Mouse (Mus musculus): ENCODE results near the gene Kif1b.
"Not testable (repeated sequence)": the region's sequence is repeated elsewhere in the genome, so short reads cannot be mapped to it uniquely, and the experiment has no call there.

The Kif1b gene

DNA sequence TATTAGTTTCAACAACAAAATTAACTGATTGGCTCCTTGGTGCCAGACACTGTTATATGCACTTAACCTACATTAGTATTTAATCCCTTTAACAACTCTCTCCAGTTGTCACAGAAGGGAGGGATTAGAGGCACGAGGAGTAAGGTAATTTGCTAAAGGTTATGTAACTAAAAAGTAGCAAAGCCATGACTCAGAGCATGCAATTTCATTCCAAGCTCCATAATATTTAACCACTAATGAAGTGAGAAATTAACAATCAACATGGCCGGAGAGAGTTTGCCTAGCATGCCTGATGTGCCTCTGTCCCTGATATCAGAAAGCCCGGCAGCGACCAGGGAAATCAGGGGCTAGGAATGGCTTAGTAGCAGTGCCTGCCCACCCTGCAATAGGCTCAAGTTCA lies 38.5 kb downstream of the Kif1b start:
- DNase-seq: no peak

DNA sequence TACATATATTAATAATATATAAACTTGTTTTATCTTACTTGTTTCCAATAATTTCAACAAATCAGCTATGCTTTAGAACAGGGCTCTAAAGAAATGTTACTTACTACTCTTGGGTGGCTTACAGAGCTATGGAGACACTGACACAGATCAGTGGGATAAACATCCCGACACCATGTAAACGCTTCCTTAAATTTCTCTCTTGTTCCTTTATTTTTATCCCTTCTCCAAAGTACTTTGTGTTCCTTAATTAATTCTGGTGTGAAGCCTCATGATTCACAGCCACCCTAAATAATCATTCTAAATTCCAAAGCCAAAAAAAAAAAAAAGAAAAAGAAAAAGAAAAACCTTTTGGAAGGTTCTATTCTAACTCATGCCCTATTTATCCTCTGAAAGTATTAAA lies 42.6 kb downstream of the Kif1b start:
- DNase-seq: no peak

DNA sequence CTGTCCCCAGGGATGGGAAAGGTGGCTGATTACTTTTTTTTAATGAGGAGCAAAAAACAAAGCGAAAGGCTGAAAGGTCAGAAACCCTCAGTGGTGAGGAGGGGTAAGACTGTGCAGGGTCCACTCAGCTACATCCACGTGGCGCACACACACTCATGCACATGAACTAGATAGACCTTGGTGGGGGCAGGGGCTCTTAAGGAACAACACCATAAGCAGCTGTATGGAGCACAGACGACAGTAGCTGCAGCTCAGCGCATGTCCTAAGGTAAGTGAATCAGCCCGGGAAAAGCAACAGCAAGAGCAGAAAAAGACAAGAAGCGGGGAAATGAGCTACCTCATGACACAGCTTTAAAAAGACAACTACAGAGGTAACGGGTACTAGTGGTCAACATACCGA lies 44.3 kb downstream of the Kif1b start:
- DNase-seq: no peak

DNA sequence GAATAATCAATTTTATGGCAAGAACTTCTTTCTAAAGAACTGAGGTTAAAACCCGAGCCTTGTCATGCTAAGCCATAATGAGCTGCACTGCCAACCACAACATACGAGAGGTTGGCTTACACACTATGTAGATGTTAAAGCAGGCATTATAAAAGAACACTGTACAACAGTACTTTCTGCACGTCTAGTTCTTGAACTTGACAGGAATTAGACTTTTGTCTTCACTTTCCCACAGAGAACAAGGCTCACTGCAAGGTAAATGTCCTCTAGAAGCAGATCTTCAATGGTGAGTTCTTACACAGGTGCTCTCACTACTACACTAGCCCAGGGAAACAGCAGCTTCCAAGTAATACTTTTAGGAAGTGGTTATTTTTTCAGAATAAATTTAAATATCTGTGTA lies 46.0 kb downstream of the Kif1b start:
- DNase-seq: no peak

DNA sequence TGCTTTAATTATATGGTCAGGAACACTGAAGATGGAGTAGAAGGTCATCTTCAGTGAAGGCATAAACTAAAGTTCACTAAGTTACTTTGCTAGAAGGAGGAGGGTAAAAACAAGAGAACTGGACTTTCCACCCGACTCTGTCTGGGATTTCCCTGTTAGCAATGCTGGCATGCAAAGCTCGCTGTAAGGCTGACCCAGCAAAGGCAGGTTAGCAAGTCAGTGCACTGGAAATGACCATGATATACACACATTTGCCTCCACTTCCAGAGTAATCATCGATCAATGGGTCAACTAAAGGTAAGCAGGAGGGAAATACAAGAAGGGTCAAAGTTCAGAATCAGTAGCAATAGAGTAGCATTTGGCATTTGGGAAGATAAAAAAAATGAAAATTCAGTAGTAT lies 46.6 kb downstream of the Kif1b start:
- DNase-seq: no peak

DNA sequence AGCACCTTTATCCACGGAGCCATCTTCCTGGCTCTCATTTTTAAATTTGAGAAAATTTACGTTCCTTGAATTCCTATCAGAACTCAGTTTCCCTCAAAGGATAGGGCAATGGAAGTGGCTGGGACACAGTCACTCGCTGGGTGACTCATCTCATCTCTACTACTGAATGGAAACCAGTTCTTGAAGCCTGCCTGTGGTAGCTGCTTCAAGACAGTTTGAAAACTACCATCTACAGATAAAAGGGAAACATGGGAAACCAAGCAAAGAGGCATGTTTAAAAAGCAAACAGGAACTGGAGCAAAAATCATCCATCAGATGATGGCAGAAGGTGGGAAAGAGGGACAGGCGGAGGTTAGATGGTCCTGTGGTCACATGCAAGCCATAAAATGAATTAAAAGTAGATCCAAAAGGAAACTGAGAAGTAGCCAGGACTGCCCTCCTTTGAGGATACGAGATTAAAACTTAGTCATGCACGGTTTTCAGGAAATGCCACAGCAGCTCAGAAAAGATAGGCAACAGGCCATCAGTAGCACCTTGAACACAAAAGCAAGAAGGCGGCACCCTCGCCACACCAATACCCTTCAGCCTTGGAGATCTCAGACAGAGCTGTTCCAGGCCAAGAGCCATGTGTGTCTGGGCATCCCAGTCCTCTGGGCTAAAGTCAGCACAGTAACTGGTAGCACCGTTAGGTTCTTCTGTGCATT lies 48.0 kb downstream of the Kif1b start:
- no peak for DNase-seq

DNA sequence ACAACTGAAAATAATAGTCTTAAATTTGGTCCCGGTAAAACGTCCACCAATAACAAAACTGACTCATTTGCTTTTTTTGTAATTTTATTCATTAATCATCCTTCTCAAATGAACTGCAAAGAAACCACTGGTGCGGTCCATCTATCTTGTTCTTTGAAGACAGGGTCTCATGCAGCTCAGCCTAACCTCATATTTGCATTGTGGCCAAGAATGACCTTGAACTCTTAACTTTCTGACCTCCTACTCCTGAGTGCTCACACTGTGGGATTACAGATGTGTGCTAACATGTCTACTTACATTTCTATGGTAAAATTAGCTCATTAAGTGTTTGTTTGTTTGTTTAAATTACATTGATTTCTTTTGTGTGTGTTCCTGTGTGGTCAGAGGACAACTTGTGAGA lies 48.6 kb downstream of the Kif1b start:
- no peak for DNase-seq

DNA sequence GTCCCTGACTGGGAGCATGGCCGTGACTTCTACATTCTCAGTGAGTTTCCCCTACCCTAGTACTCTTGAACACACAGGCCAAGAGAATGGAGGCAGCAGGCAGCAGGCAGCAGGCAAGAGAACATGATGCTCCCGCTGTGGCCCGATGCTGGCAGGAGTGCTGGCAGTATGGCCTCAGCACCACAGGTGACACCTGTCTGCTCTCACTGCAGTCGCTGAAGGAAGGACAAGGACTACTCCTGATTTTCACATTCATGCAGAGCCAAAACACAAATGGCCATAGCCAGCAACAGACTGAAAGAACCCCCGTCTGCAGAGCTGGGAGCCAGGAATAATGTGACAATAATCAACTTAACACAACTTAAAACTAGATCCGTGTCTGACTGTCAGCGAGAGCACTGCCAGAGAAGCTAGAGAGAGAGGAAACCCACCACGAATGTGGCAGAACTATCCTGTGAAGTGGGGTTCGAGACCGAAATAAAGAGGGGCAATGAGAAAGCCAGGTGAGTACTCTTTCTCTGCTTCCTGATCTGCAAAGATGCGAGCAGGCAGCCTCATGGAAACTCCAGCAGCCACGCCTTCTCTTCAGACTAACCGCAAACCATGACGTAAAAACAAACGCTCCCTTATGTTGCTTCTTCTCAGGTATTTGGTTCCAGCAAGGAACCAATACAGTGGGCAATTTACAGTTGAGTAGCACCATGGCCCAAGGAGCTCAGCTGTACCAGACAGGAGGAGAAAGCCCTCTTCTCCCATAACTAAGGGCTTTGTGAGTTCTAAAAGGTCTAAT lies 50.8 kb downstream of the Kif1b start:
- DNase-seq: peak; percentile 91

DNA sequence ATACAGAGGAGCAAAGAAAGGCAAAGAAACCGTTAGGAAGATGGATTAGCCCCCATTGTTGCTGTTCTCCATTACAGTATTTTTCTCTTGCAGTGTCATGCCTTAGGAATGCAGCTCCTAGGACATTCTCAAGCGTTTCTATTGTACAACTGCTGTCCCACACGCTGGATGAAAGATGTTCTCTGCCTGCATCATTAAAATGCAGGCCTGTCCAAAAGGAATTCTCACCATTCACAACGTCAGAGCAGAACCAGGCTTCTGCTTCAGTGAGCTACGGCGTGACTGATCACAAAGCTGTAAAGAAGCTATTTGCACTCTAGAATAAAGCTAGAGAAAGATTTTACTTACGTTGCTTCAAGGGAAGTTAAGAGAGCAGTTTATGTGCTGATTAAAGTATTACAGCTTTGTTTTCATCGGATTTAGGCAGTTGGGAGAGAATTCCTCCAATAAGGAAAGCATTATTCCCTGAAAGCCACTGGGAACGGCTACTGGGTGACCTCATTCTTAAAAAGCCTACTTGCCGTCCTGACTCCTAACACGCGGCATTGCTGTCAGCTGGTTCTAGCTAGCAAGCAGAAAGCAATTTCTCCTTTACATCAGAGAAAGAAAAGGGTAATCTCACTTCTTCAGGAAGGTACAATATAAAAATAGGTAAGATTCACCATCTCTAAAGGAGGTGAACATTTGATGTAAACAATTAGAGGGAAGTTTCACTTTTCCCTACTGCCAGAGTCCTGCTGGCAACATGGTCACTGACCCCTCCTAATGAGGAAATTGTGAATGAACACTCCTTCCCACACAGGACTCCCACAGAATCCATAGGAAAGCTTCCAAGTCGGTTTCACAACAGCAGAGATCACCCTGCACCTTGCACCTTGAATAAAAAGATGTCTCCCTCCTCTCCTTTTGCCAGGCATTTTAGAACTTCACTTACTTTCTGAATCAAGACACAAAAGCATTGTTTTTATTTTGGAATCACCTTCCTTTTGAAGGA lies 51.9 kb downstream of the Kif1b start:
- no peak for DNase-seq

DNA sequence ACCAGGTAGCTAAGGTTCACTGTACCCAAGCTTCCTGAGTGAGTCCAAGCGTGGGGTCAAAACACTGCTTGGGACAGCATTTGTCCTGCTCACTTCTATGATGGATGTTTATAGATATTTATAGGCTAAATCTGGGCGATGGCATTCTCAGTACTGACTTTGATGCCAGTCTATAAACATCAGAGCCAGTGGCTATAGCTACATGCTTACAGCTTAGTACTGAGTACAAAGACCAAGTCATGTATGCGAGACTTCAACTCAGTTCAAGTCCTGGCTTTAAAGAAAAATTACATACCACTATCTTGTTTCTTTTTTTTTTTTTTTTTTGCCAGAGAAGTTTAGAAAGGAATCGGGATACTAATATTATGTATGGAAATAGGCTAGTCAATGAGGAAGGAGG lies 52.7 kb downstream of the Kif1b start:
- no peak for DNase-seq

DNA sequence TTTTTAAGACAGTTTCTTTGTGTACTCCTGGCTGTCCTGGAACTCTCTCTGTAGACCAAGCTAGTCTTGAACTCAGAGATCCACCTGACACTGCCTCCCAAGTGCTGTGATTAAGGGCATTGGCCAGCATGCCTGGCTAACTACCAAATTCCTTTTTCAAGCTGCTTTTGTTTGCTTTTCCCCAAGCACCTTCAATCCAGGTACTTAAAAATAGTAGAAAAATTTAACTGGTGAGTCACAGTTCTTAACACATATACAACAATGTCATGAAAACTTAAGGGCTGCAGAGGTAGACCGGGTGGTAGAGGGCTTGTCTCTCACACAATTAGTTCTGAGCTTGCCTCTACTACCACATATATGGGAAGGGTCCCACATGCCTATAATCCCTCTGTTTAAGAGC lies 58.2 kb downstream of the Kif1b start:
- DNase-seq: no peak

DNA sequence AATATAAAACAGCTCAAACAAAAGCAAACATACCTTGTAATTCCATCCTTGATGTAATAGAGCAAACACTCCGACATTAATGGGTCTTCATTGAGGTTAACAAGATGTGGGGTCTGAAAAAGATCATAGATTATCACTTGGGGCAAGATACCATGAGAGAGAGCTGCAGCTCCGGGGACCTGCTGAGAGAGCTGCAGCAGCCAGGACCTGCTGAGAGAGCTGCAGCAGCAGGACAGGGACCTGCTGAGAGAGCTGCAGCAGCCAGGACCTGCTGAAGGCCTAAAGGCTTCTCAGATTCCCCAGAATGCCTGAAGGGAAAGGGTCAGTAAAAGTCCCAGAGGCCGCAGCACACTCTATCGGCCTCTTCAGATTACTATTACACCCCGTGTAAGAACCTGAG lies 59.7 kb downstream of the Kif1b start:
- no peak for DNase-seq

DNA sequence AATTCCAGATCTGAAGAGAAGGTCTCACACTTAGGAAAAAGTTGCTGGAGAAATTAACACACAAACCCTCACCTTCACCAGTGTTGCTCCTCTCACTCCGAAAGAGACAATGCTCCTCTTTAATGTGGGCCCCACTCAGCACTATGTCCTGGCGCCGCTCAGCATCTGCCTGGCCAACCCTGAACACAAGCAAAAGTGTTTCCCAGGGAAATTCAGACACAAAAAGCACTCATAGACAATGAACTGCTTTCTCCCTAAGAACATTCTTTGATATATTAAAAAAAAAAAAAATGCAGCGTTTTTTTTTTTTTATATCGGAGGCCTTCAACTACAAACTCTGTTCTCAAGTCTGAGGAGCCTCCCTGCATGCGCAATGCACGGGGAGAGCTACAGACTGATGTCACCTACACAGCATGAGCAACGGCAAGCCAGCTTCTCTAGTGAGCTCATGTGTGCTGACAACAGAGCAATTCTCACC lies 60.3 kb downstream of the Kif1b start:
- DNase-seq: peak; percentile 24

DNA sequence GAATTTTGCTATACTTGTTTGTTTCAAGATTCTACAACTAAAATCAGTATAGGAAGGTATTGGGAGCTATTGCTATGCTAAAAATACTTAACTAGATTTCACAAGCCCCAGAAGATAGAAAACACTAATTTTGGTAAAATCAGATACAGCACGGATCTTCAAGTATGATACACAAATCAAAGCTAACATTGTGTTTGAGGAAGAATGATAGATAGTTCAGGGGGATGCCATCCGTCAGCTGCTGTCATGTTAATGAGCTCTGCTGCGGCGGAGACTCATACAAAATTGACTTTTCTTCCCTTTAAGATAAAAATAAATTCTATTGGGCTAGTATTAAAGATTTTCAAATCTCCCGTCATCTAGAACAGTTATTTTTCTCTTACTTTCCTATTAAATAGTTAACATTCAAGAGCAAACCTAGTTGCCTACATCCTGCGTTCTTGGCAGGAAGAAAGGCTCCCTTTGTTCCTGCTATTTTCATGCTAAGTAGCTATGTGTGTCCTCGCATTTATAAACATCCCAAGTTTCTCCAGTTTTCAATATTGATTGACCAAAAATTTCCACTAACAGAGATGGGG lies 60.8 kb downstream of the Kif1b start:
- DNase-seq: no peak

DNA sequence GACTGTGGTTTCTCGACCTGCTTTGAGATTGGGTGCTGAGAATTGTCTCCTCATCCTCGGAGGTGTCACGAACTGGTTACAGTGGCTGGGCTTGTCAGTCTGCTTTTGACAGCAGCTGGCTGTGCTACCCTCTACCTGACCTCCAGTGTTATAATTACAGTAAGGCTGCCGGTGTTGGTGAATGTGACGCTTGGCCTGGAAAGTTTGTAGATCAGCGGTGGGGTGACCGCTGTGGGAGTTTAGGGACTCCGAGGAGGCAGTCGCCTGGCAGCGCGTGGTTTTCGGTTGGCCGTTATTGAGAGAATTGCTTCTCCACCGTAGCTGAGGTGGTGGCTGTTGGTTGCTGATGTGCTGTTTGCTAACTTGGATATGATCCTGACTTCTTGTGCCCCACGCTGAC lies 70.5 kb downstream of the Kif1b start:
- no peak for DNase-seq

DNA sequence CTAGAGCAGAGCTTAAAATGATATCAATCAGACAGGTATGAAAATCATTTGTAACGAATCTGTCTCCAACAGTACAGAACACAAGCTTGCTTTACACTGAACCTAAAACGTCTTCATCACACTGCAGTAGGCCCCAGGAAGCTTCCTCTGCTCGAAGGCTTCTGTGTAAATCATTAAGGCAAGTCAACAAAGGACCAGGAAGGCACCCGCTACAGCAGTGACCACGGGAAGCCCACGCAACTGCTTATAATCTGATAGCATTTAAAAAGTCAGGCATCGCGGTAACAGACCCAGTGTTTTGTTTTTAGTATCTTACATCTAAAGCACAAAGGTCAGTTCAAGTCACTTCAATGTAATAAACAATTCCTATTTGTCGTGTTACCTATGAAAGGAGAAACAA lies 73.6 kb downstream of the Kif1b start:
- no peak for DNase-seq

DNA sequence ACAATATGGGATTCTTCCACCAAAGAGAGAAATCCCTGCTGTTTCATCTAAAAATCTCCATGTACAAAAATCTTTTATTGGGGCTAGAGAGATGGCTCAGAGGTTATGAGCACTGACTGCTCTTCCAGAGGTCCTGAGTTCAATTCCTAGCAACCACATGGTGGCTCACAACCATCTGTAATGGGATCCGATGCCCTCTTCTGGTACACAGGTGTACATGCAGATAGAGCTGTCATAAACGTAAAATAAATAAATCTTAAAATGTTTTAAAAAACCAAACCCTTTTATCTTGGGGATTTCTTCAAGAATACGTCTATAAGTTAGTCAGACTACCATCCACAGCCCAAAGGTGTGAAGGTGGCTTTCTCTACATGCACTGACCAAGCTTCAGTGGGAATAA lies 78.8 kb downstream of the Kif1b start:
- not testable (repeated sequence) for DNase-seq

DNA sequence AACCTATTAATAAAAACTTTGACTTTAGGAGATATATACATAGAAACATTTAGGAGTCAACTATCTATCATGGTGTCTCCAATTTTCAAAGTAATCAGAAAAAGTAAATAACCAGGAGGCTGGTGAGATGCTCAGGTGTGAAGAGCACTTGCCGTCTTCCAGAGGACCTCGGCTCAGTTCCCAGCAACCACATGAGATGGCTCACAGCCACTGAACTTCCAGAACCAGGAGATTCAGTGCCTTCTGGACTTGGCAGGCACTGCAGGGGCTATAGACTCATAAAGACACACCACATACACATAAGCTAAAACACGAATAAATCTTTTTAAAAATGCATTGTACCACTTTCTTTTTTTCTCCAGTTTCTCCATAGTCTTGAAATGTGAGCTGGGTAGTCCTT lies 79.2 kb downstream of the Kif1b start:
- peak; percentile 54 for DNase-seq

DNA sequence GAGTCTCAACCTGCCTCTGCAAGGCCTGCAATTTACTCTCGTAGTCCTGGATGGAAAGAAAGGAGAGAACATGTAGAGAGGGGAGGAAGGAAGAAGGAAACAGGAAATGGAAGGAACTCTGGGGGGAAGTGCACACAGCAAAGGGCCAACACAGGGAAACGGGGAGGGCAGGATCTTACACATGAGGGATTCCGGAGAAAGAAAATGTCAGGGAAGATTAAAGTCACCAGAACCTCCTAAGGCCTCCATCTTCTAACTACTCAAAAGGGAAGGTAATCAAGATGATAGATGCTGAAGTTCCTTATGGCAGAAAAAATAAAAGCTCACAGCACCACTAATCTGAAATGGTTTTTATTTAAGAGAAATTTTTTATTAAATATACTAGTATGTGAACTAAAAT lies 81.2 kb downstream of the Kif1b start:
- no peak for DNase-seq

DNA sequence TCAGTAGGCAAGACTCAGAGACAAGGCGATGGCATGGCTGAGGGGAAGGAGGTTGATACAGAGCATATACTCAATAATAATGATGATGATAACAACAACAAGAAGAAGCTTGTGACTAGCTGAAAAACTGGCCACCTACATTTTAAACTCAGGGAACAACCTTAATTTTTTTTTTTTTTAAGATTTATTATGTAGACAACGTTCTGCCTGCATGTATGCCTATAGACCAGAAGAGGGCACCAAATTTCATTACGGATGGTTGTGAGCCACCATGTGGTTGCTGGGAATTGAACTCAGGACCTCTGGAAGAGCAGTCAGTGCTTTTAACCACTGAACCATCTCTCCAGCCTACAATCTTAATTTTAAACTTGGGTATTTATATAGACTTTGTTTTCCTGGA lies 84.0 kb downstream of the Kif1b start:
- DNase-seq: no peak

DNA sequence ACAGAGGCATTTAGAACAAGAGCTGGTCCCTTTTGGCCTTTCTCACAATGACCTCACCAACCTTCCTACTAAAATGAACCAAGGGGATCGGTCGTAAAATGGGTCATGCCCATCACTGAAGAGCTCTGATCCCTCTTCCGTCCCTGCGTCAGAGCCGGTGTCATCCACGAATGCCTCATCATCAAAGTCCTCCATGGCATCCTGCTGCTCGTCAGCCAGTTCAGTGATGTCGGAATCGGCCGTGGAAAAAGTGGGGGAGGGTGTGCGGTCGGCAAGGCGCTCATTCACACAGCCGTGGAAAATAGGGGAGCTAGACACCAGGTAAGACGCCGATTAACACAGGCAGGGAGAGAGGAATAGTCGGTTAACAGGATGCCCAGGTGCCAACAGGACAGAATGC lies 87.0 kb downstream of the Kif1b start:
- DNase-seq: peak; percentile 23

DNA sequence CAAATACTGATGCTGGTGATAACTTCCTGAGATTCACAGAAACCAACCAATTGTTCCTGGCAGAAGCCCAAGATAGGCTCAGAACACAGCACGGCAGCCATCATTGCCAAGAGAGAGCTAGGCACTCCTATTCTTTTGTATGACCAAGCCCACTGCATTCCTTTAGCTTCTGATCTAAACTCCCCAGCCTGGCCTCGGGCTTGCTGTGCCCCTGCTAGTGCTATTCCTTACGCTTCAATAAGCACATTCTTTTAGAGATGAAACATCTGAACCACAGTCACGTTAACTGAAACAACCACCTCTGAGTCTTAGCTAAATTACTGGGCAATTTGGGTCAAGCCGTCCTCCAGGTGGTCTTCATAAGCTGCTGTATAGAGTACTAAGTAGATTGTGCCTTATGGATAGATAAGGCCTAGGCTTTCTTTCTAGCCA lies 87.4 kb downstream of the Kif1b start:
- DNase-seq: peak; percentile 75
